Mouse (Mus musculus) gastrocnemius, adult 18-20 months (tissue): ENCODE measurements around the gene Cybc1. TPM values are rescaled to one million over a fixed set of nuclear protein-coding genes. Genes with fewer than 3 reads are reported as not detected.
A peak's percentile ranks its signal among the peaks of the same experiment; 100 is the strongest.

ENCODE experiments used
- DNase-seq: peaks from one replicate; pipeline ENCODE4 v3.0.0; 2021; ENCODE audit warnings: low spot score
- long read RNA-seq, 2 experiments: library from polyadenylated mRNA; stranded (forward); transcript quantifications; one replicate each; pipeline ENCODE4 v2.0.0; 2021
- total RNA-seq, 2 experiments: library from RNA; stranded (reverse); gene quantifications; 2 replicates each; pipeline ENCODE4 v1.2.3; 2021

Gene Cybc1
- total RNA-seq: 1 to 10 TPM; 2.6 to 2.9 TPM
- long read RNA-seq, experiment 1, partial matches to known transcripts: 1 of 5 reads
- long read RNA-seq, experiment 1, other reads (novel, unspliced or antisense): 2 of 5 reads
- long read RNA-seq, experiment 2, partial matches to known transcripts: 0 of 6 reads
- long read RNA-seq, experiment 2, other reads (novel, unspliced or antisense): 5 of 6 reads

- peak; percentile 68 for DNase-seq
These were observed at the start of gene Cybc1 for GRCm38 (mm10) chr11:121229018-121229439. TSS of gene Cybc1 (minus strand) at chr11:121229322.

- DNase-seq: no peak
These were observed 48.9 kb upstream of the Cybc1 start for GRCm38 (mm10) chr11:121278011-121278410.

GRCm38 (mm10) chr11:121277516-121277915 lies 48.4 kb upstream of the Cybc1 start:
- DNase-seq: no peak

GRCm38 (mm10) chr11:121261074-121261473 lies 32.0 kb upstream of the Cybc1 start:
- no peak for DNase-seq

GRCm38 (mm10) chr11:121260211-121260906 lies 31.2 kb upstream of the Cybc1 start:
- peak; percentile 16 for DNase-seq

- peak; percentile 89 for DNase-seq
These were observed 30.3 kb upstream of the Cybc1 start, which contains the start of gene Foxk2 for GRCm38 (mm10) chr11:121259160-121260100. TSS of gene Foxk2 (plus strand) at chr11:121259990.

- no peak for DNase-seq
These were observed 21.1 kb upstream of the Cybc1 start for GRCm38 (mm10) chr11:121250196-121250595.

- DNase-seq: no peak
These were observed 10.5 kb upstream of the Cybc1 start for GRCm38 (mm10) chr11:121239669-121240068.

GRCm38 (mm10) chr11:121237345-121238128 lies 8.4 kb upstream of the Cybc1 start:
- DNase-seq: peak; percentile 51

GRCm38 (mm10) chr11:121236564-121237344 lies 7.6 kb upstream of the Cybc1 start, which contains the start of gene Narf:
TSS of gene Narf (plus strand) at chr11:121237253.
- peak; percentile 99 for DNase-seq

- no peak for DNase-seq
These were observed 6.5 kb upstream of the Cybc1 start for GRCm38 (mm10) chr11:121235475-121236238.

- no peak for DNase-seq
These were observed 3.6 kb upstream of the Cybc1 start for GRCm38 (mm10) chr11:121232706-121233105.

GRCm38 (mm10) chr11:121231628-121232291 lies 2.6 kb upstream of the Cybc1 start:
- DNase-seq: peak; percentile 14

GRCm38 (mm10) chr11:121231191-121231590 lies 2.1 kb upstream of the Cybc1 start:
- DNase-seq: no peak

- DNase-seq: no peak
These were observed 749 bp downstream of the Cybc1 start for GRCm38 (mm10) chr11:121228129-121229017.

- no peak for DNase-seq
These were observed 7.7 kb downstream of the Cybc1 start for GRCm38 (mm10) chr11:121221321-121222010.

GRCm38 (mm10) chr11:121220771-121221170 lies 8.4 kb downstream of the Cybc1 start:
- no peak for DNase-seq
